Mouse (Mus musculus) gastrocnemius, adult 18-20 months (tissue): Measurements from ENCODE around the gene Cd248. TPM values are rescaled to one million over a fixed set of nuclear protein-coding genes. Genes with fewer than 3 reads are reported as not detected.

Experiments
- DNase-seq: peaks from one replicate; pipeline ENCODE4 v3.0.0; 2021; ENCODE audit warnings: low spot score
- total RNA-seq, 2 experiments: library from RNA; stranded (reverse); gene quantifications; 2 replicates each; pipeline ENCODE4 v1.2.3; 2021

Cd248 gene
- total RNA-seq, 2 experiments from 2014 or later, result 6.3 to 11.8 TPM

DNA sequence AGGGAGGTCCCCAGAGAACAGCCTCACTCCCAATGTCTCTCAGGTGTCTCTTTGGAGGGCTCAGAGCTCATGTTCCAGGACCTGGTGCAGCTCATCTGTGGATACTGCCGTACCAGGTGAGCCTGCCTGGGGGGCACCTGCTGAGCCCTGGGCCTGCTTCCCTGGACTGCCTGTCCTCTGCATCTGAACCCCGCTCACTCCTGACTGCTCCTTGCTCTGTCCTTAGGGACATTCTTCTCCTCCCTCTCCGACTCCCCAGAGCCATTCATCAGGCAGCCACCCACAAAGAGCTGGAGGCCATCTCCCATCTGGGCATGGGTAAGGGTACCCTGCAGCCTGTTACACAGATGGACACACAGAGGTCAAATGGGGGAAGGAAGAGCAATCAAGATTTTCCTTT is 16.4 kb upstream of the Cd248 start:
- DNase-seq, result no peak

DNA sequence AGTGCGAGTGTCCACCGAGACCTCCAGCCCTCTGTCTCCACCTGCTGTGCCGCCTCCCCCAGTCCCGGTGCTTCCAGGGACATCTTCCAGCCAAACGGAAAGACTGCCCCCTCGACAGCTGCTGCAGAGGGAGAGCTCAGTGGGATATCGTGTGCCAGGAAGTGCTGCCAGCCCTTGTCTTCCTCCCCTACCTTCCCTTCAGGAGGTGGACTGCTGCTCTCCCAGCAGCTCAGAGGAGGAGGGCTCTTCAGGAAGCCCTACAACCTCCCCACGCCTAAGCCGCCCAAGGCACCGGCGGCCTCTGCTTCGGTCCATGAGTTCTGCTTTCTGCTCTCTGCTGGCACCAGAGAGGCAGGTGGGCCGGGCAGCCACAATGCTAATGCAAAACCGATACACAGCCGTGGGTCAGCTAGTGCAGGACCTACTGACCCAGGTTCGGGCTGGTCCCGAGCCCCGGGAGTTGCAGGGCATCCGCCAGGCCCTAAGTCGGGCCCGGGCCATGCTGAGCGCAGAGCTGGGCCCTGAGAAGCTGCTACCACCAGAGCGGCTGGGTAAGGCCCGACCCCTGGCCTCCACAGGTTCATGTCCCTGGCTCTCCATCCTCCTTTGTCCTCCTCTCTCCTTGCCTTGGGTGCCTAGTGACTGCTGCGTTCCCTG is 15.6 kb upstream of the Cd248 start:
- no peak for DNase-seq

DNA sequence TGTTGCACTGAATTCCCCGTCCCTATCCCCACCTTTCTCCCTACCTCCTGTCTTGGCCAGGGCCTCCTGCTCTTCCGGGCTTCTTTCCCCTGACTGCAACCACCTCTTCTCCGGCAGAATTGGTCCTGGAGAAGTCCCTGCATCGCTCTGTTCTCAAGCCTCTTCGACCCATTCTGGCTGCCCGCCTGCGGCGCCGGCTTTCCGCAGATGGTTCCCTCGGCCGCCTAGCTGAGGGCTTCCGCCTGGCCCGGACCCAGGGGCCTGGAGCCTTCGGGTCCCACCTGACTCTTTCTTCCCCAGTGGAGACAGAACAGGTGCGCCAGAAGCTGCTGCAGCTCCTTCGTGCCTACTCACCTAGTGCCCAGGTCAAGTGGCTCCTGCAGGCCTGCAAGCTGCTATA is 15.0 kb upstream of the Cd248 start:
- no peak for DNase-seq

DNA sequence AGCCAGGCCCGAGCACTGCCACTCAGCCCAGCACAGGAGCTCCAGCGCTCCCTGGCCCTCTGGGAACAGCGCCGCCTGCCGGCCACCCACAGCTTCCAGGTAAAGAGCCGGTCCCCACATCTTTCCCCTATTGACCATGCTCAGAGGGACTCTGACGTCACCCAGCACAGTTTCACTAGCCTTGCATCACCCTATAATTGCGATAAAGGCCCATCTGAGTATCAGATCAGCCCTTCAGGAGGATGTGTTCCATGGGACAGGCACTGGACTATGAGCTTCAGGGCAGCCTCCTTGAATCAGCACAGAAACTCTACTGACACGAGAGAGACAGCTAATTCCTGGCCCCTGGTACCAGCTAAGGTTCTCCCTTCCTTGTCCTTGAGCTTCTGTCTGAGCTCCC is 14.0 kb upstream of the Cd248 start:
- DNase-seq, result no peak

DNA sequence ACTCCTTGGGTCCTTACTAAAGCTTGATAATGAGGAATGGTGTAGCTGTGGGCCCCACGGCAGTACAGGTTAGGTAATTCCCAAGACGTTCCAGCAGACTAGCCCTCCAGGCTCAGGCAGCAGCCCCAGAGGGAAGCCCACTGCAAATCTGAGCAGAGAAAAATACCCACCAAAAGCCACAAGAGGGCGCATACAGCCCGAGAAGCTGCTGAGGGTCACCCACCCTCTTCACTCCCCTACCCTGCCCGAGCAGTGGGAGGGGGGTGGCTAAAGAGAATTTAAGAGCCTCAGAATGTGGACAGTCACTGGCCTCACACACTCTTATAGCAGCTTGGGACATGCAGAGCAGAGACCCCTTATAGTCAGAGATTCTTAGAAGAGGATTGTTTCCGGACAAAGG is 11.6 kb upstream of the Cd248 start:
- no peak for DNase-seq

DNA sequence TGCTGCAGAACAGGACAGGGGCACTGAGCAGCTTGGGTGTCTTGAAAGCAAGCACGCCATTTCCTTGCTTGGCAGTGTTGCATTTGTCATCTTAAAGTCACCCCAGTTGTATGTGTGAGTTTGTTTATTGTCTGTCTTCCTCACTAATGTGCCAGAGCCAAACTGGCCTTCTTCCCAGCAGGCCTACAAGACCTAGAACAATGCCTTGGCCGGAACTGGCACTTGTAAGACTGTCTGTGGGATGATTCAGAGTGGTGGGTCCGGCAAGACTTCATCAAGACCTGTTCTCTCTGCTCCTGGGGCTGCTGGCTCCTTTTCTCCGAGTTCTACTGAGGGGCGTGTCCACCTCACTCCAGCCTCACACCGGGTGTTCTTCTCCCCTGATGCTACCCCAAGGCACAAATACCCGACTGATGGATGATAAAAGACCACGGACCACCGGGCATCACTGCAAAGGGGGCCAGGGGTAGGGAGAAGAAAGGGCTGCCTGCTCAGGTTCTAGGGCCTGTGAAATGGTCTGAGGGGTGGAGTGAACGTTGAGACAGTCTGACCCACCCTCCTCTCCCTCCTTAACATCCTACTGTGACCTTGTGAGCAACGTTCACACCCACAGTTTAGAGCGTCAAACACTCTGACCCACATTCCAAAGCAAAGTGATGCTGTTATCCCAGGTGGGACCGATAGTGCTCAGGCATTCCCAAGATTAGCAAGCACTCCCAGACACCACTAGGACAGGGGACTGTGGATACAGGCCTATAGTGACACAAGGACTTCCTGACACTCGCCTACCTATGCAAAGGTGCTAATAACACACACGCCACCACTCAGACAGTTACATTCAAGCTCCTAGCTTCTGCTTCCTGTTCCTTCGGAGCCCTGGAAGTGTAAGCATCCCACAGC is 9.8 kb upstream of the Cd248 start:
- DNase-seq, result no peak

DNA sequence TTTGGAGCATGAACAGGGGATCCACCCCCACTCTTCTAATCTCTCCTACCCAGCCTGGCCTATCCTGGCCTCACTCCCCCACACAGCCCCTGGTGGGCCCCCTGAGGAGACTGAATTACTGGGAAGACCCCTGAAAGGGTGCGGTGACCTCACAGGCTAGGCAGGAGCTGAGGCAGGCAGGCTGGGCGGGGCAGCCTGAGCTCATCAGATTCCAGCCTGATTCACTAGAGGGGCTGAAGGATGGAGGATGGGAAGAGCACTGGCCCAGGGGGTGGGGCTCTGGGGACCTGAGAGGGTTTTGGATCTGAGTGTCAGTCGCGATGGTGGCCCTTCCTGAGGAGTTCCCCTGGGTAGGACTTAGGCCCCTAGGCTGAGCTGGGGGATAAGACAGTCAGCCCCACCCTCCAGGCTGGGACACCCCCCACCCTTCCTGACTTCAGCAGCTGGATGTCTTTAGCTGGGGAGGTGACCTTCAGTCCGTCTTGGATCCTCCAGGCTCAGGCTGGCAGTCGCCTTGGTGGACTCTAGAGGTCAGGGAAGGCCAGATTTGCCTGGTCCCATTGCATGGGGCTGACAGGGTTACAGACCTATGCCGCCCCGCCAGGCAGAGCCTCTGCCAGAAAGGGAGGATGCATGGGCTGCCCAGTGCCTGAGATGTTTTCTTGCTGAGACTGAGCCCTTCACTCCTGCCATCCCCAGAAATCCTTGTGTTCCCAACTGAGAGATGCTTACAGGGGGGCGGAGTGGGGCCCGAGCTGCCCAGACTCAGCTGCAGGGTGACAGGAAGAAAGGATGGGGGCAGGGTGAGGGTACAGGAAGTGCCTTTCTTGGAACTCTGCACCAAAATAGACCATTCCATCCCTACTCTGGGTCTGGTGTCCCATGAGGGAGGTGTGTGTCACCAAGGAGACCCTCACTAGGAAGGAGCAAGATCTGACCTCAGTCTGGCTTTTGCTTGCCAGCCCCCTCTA is 8.8 kb upstream of the Cd248 start:
- no peak for DNase-seq

DNA sequence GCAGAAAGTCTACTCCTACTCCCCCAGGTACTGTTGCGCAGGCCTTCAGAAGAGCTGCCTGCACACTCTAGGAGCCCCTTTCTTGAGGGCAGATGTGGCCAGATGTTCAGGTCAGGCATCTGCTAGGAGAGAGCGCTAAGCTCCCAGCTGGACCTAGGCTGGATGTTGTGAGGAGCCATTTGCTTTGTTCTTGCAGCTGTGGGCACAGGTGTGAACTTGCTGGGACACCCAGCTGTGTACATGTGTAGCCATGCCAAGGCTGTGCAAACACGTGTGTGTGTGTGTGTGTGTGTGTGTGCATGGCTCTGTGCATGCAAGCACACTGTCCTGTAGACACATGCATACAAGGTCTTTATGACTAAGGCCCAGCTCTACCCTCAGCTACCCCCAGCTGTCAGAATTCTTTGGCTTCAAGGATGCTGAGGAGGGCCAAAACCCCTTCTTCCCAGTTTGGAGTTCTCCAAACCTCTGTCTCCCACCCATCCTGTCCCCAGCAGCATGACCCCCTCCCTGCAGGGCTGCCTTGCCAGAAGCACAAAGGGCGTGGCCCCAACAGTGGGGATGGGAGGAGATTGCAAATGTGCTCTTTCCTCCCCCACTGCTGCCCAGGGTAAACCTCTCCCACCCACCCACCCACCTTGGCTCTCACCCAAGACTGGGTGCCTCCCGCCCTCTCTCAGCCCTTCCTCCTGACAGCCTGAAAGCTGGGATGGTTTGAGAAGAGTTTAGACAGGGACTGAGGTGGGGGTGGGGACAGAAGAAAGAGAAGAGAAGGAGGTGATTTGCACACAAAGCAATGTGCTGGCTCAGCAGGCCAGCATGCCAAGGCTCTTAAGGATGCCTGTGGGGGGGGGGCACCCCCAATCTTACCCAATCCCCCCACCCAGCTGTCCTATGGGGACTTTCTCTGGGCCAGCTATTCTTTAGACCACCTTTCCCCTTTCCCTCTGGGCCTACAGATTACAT is 7.2 kb upstream of the Cd248 start:
- peak; percentile 67 for DNase-seq

DNA sequence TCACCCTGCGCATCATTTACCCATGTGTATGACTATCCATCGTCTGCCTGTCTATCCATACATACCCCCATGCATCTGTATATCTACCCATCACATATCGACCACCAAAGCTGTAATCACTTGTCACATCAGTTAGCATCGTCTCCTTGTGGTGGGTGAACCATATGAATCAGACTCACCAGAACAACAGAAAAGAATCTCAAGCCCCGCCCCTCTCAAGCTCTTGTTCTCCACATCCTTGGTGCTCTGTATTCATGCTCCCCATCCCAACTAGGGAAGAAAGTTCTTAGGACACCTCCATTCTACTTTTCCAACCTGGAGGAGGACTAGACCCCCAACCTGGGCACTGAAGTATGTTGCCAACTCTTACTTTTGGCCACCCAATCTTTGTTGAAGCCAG is 5.8 kb upstream of the Cd248 start:
- DNase-seq, result no peak

DNA sequence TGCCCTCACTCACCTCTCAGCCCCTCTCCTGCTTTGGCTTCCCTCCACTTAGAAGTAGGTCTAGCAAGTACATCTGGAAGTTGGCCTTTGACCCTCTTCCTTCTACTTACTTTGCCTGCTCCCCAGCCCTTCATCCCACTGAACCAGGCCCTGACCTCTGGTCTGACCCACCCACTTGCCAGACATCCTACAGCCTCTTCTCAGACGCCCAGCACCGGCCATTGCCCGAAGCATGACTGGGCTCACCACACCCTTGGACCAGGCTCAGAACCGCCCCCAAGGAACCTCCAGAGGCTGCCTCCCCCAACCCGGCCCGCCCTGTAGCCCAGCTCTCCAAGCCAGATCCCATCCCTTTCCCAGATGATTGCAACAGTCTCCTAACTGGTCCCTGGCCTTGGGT is 5.4 kb upstream of the Cd248 start:
- peak; percentile 72 for DNase-seq

DNA sequence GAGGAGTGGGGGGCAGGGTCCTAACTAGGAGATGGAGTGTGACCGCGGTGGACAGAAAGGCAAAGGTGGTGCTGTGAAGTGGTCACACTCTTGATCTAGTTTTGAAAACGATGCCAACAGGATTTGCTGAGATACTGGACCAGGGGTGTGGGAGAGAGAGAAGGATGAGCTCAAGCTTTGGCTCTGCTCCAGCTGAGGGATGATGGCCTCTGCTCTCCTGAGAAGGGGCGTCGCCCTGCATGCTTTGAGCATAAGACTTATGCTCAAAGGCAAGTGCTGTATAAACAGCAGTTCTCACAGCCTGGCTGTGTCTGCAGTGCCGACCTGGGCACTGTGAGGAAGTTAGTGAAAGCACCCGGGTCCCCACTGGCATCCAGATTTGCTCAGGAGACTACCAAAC is 2.8 kb upstream of the Cd248 start:
- DNase-seq, result peak; percentile 73

DNA sequence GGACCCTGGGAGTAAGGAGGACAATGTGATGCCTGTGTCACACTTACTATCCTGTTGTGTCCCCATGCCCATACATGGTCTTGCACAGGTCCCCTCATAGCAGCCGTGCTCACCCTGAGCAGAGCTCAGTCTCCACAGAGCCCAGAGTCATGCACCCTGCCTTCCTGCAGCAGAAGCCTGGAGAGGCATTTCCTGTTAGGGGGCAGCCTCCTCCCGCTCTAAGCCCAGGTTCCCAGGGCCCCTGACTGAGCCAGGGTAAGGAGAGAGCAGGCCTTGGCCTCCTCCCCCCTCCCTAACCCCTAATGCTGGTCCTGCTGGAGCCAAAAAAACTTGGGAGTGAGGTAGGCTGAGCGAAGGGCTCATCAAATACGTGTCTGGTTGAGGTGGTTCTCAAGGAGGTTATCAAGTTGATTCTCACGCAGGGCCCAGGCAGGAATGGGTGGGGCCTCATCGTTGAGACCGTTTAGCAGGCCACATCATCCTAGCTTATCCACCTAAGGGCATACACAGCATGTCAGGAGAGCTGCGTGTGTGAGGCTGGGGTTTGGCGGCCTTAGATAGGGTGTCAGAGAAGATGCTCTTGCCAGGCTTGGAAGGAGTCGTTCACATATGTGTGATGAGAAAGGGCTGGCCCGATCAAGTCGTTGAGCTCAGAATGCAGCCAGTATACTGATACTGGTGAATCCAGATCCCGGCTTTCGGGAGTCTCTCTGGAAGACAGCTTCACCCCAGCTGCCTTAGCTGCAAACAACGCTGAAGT is 658 bp upstream of the Cd248 start:
- DNase-seq, result no peak

DNA sequence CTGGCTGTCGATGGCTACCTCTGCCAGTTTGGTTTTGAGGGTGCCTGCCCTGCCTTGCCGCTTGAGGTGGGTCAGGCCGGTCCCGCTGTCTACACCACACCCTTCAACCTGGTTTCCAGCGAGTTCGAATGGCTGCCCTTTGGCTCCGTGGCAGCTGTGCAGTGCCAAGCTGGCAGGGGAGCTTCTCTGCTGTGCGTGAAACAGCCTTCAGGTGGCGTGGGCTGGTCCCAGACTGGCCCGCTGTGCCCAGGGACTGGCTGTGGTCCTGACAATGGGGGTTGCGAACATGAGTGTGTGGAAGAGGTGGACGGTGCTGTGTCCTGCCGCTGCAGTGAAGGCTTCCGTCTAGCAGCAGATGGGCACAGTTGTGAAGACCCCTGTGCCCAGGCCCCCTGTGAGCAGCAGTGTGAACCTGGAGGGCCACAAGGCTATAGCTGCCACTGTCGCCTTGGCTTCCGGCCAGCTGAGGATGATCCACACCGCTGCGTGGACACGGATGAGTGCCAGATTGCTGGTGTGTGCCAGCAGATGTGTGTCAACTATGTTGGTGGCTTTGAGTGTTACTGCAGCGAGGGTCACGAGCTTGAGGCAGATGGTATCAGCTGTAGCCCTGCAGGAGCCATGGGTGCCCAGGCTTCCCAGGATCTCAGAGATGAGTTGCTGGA is 824 bp downstream of the Cd248 start:
- DNase-seq, result no peak

DNA sequence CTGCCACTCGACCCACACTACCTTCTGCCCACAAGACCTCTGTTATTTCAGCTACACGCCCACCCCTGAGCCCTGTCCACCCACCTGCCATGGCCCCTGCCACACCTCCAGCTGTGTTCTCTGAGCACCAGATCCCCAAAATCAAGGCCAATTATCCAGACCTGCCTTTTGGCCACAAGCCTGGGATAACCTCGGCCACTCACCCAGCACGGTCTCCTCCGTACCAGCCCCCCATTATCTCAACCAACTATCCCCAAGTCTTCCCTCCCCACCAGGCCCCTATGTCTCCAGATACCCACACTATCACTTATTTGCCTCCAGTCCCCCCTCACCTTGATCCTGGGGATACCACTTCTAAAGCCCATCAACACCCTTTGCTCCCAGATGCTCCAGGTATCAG is 1.6 kb downstream of the Cd248 start:
- no peak for DNase-seq

DNA sequence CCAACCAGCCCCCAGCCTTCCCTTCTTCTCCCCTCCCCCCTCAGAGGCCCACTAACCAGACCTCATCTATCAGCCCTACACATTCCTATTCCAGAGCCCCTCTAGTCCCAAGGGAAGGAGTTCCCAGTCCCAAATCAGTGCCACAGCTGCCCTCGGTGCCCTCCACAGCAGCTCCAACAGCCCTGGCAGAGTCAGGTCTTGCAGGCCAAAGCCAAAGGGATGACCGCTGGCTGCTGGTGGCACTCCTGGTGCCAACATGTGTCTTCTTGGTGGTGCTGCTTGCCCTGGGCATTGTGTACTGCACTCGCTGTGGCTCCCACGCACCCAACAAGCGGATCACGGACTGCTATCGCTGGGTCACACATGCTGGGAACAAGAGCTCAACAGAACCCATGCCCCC is 2.1 kb downstream of the Cd248 start:
- DNase-seq, result no peak

DNA sequence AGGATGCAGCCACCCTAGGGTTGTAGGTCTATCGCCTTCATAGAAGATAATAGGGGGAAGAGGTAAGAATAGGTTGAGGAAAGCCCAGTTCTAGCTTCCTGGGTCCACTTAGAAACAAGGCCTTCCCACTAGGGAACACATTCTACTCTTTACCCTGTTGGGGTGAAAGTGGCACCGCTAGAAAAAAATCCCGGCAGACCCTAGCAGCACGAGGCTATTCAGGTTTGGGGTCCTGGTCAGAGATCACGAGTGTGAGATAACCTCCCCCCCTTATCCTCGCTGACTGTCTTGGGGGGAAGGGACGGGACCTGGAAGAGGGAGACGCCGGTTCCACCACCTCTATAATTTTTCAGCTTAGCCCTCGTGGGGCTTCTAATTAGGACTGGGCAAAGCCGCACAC is 3.2 kb downstream of the Cd248 start:
- DNase-seq, result no peak

DNA sequence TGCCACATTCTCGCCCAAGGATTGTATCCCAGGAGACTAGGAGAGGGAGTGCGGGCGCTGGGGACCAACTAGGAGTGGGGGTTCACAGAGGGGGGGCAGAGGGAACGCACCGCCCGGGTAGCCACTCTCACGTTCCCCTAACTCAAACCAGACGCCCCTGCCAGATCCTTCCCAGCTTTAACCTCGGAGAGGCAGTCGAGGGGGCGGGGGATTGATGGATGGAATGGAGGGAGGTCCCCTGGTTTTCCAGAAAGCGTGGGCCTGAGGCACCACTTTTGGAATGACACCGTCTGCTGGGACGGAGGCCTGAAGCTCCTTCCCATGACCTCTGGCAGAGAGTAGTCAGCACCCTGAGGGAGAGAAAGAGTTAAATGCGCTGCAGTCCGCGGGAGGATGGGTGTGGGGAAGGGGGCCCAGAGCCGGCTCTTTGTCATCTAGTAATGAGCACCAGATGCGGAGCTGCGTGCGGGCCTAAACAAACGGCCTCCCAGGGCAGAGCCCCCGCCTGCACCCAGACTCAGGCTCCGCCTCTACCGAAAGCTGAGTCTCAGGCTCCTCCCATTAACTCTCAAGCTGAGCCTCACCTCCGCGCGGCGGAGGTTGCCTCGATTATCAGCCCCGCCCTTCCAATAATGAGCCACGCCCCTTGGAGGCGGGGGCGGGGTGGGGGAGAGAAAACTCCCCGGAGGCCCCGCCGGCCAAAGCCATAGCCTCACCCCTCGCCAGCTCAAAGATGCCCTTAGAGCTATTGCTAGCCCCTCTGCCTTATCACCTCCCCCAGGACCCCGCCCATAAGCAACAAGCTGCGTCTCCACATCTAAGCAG is 3.9 kb downstream of the Cd248 start:
- DNase-seq, result peak; percentile 83

DNA sequence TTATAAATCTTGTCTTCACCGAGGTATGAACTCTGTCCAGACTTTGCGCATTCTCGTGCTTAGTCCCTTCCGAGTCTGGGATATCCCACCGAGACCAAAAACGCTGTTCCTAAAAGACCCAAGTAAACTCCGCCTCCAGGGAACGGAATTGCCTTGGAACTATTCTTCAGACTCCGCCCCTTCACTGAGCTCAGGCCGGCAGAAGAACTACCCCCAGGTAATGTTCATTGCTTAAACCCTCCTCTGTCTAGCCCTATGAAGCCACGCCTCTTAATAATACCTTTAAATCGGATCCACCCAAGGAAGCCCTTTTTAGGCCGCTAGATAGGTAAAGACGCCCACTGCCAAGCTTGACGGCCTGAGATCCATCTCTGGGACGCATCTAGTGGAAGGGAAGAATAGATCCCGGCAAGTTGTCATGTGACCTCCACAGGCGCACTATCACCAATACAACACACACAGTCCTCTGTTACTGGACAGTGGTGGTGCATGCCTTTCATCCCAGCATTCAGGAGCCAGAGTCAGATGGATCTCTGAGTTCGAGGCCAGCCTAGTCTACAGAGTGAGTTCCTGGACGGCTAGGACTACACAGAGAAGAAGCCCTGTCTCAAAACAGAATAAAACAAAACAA is 4.6 kb downstream of the Cd248 start:
- DNase-seq, result no peak
